Mouse (Mus musculus): ENCODE results near the gene Wbp2.

Gene Wbp2

GRCm38 (mm10) chr11:116030898-116031845 is 55.6 kb downstream of the Wbp2 start:
- peak in 1 of 2 experiments; percentile 55 for DNase-seq (ENCODE audit: low spot score in 2 of 2)

GRCm38 (mm10) chr11:116030088-116030897 is 56.5 kb downstream of the Wbp2 start, which contains the start of gene Unk:
Gene Unk (plus strand): TSS chr11:116030322.
- DNase-seq (ENCODE audit: low spot score in 2 of 2), result peak; percentile 97

- DNase-seq (ENCODE audit: low spot score in 2 of 2), result no peak
Measured at GRCm38 (mm10) chr11:116029086-116029865, 57.5 kb downstream of the Wbp2 start.

Data from natural killer cell, adult 2 months (primary cell).